Mouse (Mus musculus) liver, embryonic 16.5 days (tissue): ENCODE results near the gene Sit1. TPM values are rescaled to one million over a fixed set of nuclear protein-coding genes. Genes with fewer than 3 reads are reported as not detected.

ENCODE experiments used
- ATAC-seq: fragments of 200-750 bp; cut with Nextera tagmentation; 2 replicates; pipeline ENCODE4 v1.8.0; 2017; ENCODE audit warnings: low read depth, mild to moderate bottlenecking, moderate number of reproducible peaks, moderate library complexity
- H3K27ac ChIP-seq: fragments of 300-500 bp; sonication (generic); 2 replicates; pipeline ENCODE4 v1.5.1; 2014; ENCODE audit warnings: mild to moderate bottlenecking, low read length
- H3K27me3 ChIP-seq: fragments of 300-500 bp; sonication (generic); 2 replicates; pipeline ENCODE4 v1.6.1; 2014; ENCODE audit warnings: low read depth, low read length, mixed read lengths; ENCODE audit not compliant: control insufficient read depth, insufficient read depth
- H3K36me3 ChIP-seq: fragments of 300-500 bp; sonication (generic); 2 replicates; pipeline ENCODE4 v1.6.1; 2014; ENCODE audit warnings: mild to moderate bottlenecking; ENCODE audit not compliant: control insufficient read depth, insufficient read depth
- H3K4me1 ChIP-seq: fragments of 300-500 bp; sonication (generic); 2 replicates; pipeline ENCODE4 v1.6.1; 2014; ENCODE audit warnings: low read depth, low read length, mixed read lengths; ENCODE audit not compliant: control insufficient read depth
- H3K4me2 ChIP-seq: fragments of 300-500 bp; sonication (generic); 2 replicates; pipeline ENCODE4 v1.6.1; 2014; ENCODE audit warnings: low read depth, low read length, mixed read lengths
- H3K4me3 ChIP-seq: fragments of 300-500 bp; sonication (generic); 2 replicates; pipeline ENCODE4 v1.5.1; 2014; ENCODE audit warnings: low read depth, mild to moderate bottlenecking, low read length
- H3K9ac ChIP-seq: fragments of 300-500 bp; sonication (generic); 2 replicates; pipeline ENCODE4 v1.6.1; 2014; ENCODE audit warnings: low read depth, low read length
- H3K9me3 ChIP-seq: fragments of 300-500 bp; sonication (generic); replicated peaks from 2 replicates; pipeline ENCODE4 v1.6.1; 2016; ENCODE audit warnings: low read length; ENCODE audit not compliant: control insufficient read depth
- WGBS: fragments of 180-500 bp; shearing (Covaris S2); extraction: QIAGEN DNeasy Blood & Tissue Kit; methylation state at CpG from one replicate; pipeline ENCODE4 v1.1.7; 2014; ENCODE audit not compliant: insufficient replicate concordance; 5-methylcytosine and 5-hydroxymethylcytosine counted together
- polyA plus RNA-seq: library from polyadenylated mRNA; unstranded; fragments of >200 nt; fragmentation: Nextera tagmentation; extraction: Ambion mirVana; gene quantifications from 2 replicates; pipeline ENCODE4 v1.2.1, GENCODE M21; 2015

Gene Sit1
- polyA plus RNA-seq: 0.21 and 0.27 TPM in 2 replicates

GRCm38 (mm10) chr4:43483535-43484091 is at the start of gene Sit1:
TSS of gene Sit1 (minus strand) at chr4:43483734.
- no peak within 1 kb of the TSS for H3K27ac ChIP-seq
- H3K4me3 ChIP-seq: no peak within 1 kb of the TSS
- H3K9ac ChIP-seq: no peak within 1 kb of the TSS
- H3K9me3 ChIP-seq: no peaks in the 10 kb centered on the region
- no peak within 1 kb of the TSS for H3K4me2 ChIP-seq
- ATAC-seq: no peak
- WGBS: 46% methylated on average over 12 of the region's 12 CpGs
- peaks cover under 1% of the 10 kb centered on the region; the same call in 1 of the 2 replicates for H3K4me1 ChIP-seq
- no peaks in the 10 kb centered on the region for H3K36me3 ChIP-seq
- no peaks in the 10 kb centered on the region for H3K27me3 ChIP-seq

- ATAC-seq: no peak
- Histone ChIP-seq H3K36me3 (peaks cover 67% of the 10 kb centered on the region), H3K4me1 (no peaks in the 10 kb centered on the region), H3K27ac (no peak overlapping the region), H3K9ac (no peak overlapping the region), H3K4me3 (no peak overlapping the region), H3K27me3 (no peaks in the 10 kb centered on the region), H3K9me3 (no peaks in the 10 kb centered on the region), H3K4me2 (no peak overlapping the region)
- WGBS: 84% methylated on average over 9 of the region's 9 CpGs
These were observed 49.7 kb upstream of the Sit1 start for GRCm38 (mm10) chr4:43533270-43533669.

GRCm38 (mm10) chr4:43530581-43530980 is 47.0 kb upstream of the Sit1 start:
- Histone ChIP-seq H3K9me3 (no peaks in the 10 kb centered on the region), H3K4me2 (no peak overlapping the region), H3K27ac (no peak overlapping the region), H3K4me3 (no peak overlapping the region), H3K4me1 (no peaks in the 10 kb centered on the region), H3K36me3 (peaks cover 43% of the 10 kb centered on the region), H3K27me3 (peaks cover 5% of the 10 kb centered on the region), H3K9ac (no peak overlapping the region)
- ATAC-seq: peak; percentile 51; the same call in 1 of the 2 replicates
- 18% methylated on average over 7 of the region's 7 CpGs for WGBS

- Histone ChIP-seq H3K9ac (no peak overlapping the region), H3K27me3 (peaks cover 10% of the 10 kb centered on the region), H3K27ac (no peak overlapping the region), H3K4me3 (no peak overlapping the region), H3K36me3 (peaks cover 38% of the 10 kb centered on the region), H3K4me1 (no peaks in the 10 kb centered on the region), H3K9me3 (no peaks in the 10 kb centered on the region), H3K4me2 (no peak overlapping the region)
- WGBS: 38% methylated on average over 8 of the region's 8 CpGs
- no peak for ATAC-seq
These were observed 46.6 kb upstream of the Sit1 start for GRCm38 (mm10) chr4:43530081-43530501.

GRCm38 (mm10) chr4:43528487-43528886 is 45.0 kb upstream of the Sit1 start:
- peaks cover 25% of the 10 kb centered on the region for H3K27me3 ChIP-seq
- H3K4me1 ChIP-seq: peaks cover 8% of the 10 kb centered on the region
- 74% methylated on average over 9 of the region's 9 CpGs for WGBS
- H3K9ac ChIP-seq: no peak overlapping the region
- no peak overlapping the region for H3K27ac ChIP-seq
- no peak overlapping the region for H3K4me2 ChIP-seq
- no peak overlapping the region for H3K4me3 ChIP-seq
- no peak for ATAC-seq
- peaks cover 23% of the 10 kb centered on the region for H3K36me3 ChIP-seq
- H3K9me3 ChIP-seq: no peaks in the 10 kb centered on the region

GRCm38 (mm10) chr4:43527880-43528279 is 44.3 kb upstream of the Sit1 start:
- Histone ChIP-seq H3K36me3 (peaks cover 17% of the 10 kb centered on the region), H3K27me3 (peaks cover 31% of the 10 kb centered on the region), H3K4me1 (peaks cover 10% of the 10 kb centered on the region), H3K9ac (no peak overlapping the region), H3K9me3 (no peaks in the 10 kb centered on the region), H3K27ac (no peak overlapping the region), H3K4me2 (no peak overlapping the region), H3K4me3 (no peak overlapping the region)
- ATAC-seq: no peak
- WGBS: 60% methylated on average over 5 of the region's 5 CpGs

- 0 out of 2 replicates have a peak overlapping the region, but pooled peaks have one; percentile 10 for H3K4me2 ChIP-seq
- H3K9ac ChIP-seq: no peak overlapping the region
- H3K4me1 ChIP-seq: peaks cover 10% of the 10 kb centered on the region
- 25% methylated on average over 6 of the region's 6 CpGs for WGBS
- peaks cover 37% of the 10 kb centered on the region for H3K27me3 ChIP-seq
- no peaks in the 10 kb centered on the region for H3K9me3 ChIP-seq
- no peak overlapping the region for H3K27ac ChIP-seq
- ATAC-seq: peak; percentile 19; the same call in 1 of the 2 replicates
- no peaks in the 10 kb centered on the region for H3K36me3 ChIP-seq
- no peak overlapping the region for H3K4me3 ChIP-seq
These were observed 36.4 kb upstream of the Sit1 start for GRCm38 (mm10) chr4:43519956-43520355.

- H3K4me1 ChIP-seq: peaks cover 10% of the 10 kb centered on the region
- H3K36me3 ChIP-seq: no peaks in the 10 kb centered on the region
- H3K27me3 ChIP-seq: peaks cover 33% of the 10 kb centered on the region
- 56% methylated on average over 10 of the region's 10 CpGs for WGBS
- H3K9ac ChIP-seq: no peak overlapping the region
- H3K4me3 ChIP-seq: no peak overlapping the region
- H3K4me2 ChIP-seq: 0 out of 2 replicates have a peak overlapping the region, but pooled peaks have one; percentile 10
- no peaks in the 10 kb centered on the region for H3K9me3 ChIP-seq
- H3K27ac ChIP-seq: no peak overlapping the region
- ATAC-seq: no peak
These were observed 36.0 kb upstream of the Sit1 start for GRCm38 (mm10) chr4:43519551-43519950.

- ATAC-seq: no peak
- Histone ChIP-seq H3K9me3 (no peaks in the 10 kb centered on the region), H3K4me2 (no peak overlapping the region), H3K27ac (no peak overlapping the region), H3K36me3 (no peaks in the 10 kb centered on the region), H3K4me1 (no peaks in the 10 kb centered on the region), H3K27me3 (no peaks in the 10 kb centered on the region; the same call in 1 of the 2 replicates), H3K9ac (no peak overlapping the region), H3K4me3 (no peak overlapping the region)
- 45% methylated on average over 11 of the region's 11 CpGs for WGBS
These were observed 32.5 kb upstream of the Sit1 start for GRCm38 (mm10) chr4:43515764-43516708.
